Mouse (Mus musculus) urinary bladder, adult 2 months (tissue): ENCODE data around the gene Dbn1. TPM values are rescaled to one million over a fixed set of nuclear protein-coding genes. Genes with fewer than 3 reads are reported as not detected.

ENCODE experiments used
- DNase-seq: peaks from one replicate; pipeline ENCODE4 v3.0.0; 2022; ENCODE audit warnings: low spot score
- polyA plus RNA-seq: library from polyadenylated mRNA; depleted of rRNA; stranded (reverse); fragments of >200 nt; gene quantifications from 2 replicates; pipeline ENCODE4 v1.2.3, GENCODE M21; 2012; rRNA removed

The Dbn1 gene
- 43.0 and 45.3 TPM in 2 replicates for polyA plus RNA-seq

DNA sequence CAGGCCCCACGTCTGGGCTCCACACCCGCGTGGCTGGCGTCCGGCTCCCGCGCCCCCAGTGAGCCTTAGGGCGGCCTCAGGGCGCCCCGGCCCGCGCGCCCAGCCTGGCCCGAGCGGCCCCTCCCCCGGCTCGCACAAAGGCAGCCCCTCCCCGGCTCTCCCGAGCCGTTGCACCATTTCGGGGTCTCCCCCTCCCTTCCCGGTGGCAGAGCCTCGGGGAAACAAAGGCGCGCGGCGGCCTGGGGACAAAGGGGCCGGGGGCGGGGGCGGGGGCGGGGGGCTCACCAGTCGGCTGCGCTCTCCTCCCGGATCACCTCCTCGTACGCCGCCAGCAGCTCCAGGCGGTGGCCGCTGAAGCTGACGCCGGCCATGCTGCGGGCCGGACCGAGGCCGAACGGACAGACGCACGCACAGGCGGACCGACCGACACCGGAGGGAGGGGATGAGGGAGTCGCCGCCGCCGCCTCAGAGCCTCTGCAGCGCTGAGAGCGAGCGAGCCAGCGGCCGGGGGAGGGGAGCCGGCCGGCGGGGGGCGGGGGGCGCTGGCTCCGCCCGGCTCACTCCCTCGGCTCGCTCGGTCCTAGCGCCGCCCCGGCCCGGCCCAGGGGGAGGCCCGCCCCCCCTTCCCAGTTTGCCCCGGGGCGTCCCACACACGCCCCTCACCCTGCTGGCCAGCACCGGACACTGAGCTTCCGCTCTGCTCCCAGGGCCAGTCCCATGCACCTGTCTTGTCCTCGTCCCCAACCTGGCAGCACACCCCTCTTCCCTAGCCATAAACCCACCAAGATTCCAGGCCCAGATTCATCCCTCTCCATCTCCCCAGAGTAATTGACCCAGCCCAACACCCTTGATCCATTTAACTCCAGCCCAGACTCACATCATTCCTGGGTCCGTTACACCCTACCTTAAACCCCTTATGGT, at the start of gene Dbn1:
TSS of gene Dbn1 (minus strand) at position 534 of the 921 bp plus-strand sequence.
- DNase-seq = no peak

DNA sequence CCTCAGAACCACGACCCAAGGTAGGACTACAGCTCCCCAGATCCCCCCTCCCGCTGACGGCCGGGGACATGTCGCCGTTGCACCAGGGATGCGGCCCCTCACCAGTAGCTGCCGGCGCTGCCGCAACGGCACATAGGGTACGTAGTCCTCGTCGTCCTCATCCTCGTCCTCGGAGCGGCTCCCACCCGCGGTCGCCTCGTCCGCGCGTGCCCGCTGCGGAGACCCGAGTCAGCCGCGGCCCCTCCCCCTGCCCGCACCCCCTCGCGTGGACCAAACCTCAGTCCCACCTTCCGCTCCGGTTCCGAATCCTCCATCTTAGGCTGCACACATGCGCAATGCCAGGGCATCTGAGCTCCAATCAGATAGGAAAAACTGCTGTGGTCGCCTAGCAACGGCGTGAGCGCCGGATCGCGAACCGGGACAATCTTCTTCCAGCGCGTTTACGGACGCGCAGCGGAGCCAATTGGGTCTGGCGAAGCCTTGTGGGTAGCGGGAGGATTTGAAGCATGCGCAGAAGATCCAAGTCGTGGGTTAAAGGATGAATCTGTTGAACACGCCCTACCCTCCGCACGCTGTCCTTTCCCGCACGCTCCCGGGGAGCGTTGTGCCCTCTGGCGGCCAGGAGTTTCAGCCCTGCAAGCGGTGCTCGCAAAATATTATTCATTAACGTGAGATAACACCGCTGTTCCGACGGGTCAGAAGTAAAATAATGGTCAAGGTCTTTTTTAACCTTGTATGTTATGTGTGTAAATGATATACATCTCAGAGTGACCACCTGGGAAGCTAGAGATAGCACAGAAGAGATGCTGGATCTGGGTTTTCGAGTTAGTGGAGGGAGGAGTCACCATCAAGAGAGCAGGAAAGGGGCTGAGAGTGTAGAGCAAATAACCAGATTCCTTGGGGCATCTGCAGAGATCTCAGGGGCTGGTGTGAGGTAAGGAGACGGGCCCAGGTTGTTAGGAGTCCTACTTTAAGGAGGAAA, 48.6 kb upstream of the Dbn1 start, which contains the start of gene Ddx41:
TSS of gene Ddx41 (minus strand) at position 465 of the 982 bp plus-strand sequence.
- DNase-seq = peak; percentile 99

DNA sequence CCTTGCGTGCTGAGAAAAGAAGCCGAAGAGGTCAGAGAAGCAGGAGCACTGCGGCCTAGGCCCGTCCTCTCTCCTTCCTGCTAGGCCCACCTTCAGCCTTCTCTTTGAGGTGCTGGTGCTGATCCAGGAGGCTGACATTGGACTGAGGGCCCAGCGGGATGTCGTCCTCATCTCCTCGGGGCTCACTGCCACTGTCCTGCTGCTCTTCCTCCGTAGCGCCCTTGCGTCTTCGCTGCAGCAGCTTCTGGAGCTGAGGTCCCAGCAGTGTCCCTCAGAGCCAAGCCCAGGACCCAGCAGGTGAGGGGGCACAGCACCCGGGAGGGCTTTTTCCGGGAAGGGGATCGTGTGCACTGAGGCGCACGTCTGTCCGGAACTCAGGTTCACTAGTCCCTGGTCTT, 47.9 kb upstream of the Dbn1 start:
- DNase-seq = no peak

DNA sequence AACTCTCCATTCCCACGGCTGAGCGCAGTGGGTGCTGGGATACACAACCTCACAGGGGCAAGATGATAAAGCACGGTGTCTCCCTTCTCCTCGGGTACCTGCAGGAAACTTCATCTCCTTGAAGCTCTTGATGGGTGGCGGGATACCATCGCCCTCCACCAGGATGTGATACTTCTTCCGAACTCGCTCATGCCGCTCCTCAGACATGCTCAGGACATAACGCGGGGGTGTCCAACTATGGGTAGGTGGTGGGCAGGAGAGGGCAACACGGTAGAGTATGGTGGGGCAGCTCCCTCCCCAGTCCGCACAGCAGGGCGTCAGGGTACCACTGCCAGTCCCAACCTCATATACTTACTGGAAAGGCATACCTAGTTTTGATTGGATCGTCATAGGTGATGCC, 47.3 kb upstream of the Dbn1 start:
- DNase-seq = no peak

DNA sequence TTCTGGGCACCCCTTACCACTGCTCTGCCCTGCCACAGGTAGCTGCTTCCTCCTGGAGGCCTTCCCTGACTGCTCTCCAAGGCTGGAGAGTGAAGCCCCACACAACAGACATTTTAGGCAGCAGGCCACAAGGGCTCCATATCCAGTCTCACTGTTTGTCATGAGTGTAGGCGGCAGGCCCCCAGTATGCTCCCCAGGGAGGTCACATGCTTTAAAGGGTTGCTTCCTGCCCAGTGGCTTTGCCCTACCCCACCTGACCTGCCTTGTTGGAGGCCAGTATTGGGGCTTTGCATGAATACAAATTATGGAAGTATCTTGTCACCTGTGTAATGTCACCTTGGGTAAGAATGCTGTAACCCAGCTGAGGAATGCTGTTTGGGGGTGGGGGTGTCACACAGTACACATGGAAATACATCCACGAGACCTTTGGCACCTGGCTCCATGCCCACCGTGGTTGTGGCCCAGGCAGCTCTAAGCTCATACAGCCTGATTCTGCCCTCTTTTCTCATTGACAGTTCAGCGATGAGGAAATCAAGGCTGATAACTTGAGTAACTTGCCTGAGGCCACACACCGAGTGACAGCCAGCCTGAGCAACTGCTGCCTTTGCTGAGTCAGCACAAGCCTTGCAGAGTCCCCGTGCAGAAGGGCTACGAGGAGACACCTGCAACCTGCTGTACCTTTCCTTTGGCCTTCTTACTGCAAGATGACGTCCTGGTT, 41.4 kb upstream of the Dbn1 start, which contains the start of gene Dok3:
TSS of gene Dok3 (minus strand) at position 99 of the 718 bp plus-strand sequence.
- DNase-seq = no peak

DNA sequence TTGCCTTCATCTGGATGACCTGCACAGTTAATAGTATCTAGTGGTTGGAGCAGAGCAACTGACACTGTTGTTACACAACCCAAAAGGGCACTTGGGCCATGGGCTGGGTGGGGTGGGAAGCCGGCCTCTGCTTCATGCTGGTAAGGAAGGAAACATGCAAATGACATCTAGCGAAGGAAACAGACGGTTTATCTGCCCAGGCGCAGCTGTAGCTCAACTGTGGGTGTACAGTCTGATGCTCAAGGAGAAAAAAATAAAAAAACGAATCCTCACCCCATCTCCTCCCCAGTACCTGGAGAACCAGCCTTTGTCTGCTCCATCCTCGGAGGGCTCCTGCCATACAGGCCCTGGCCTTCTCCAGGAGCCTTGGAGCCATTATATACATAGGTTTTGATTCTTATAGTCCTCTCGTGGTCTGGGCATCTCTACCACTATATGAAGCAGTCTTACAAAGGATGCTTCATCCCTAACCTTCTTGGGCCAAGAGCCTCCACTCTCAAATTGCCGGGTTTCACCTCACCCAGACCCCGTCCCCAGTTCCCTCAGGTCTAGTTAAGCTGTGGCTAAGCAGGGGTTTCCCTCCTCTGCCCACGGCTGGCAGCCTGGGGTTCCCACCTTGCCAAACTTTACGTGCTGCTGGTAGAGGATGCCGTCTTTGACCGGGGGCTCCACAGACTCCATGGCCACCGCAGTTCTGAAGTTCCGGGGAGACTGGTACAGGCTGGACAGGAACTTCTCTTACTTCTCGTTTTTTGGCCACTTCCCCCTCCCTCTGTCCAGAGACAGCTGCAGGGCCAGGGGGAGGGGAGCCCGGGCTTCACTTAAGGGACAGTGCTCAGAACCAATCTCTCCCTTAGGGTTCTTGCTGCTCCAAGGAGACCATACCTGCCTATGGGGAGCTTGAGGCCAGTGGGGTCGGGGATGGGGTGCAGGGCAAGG, 40.2 kb upstream of the Dbn1 start:
- no peak for DNase-seq

DNA sequence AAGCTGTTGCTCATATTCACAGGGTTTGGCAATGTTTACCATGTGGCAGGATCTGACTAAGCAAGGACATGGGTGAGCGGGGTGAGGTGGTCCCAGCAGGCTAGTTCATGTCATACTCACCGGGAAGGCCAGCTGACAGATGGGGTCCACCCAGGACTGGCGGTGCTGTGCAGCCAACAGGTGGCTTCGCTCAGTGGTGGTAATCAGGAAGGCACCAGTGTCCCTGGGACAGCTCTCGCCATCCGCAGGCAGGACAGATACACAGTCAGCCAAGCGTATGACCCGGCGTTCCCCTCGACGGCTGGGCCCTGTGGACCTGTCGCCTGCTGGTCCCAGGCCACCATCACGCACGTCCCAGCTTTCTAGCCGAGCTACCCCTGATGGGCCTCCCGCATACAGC, 39.3 kb upstream of the Dbn1 start:
- DNase-seq = no peak

DNA sequence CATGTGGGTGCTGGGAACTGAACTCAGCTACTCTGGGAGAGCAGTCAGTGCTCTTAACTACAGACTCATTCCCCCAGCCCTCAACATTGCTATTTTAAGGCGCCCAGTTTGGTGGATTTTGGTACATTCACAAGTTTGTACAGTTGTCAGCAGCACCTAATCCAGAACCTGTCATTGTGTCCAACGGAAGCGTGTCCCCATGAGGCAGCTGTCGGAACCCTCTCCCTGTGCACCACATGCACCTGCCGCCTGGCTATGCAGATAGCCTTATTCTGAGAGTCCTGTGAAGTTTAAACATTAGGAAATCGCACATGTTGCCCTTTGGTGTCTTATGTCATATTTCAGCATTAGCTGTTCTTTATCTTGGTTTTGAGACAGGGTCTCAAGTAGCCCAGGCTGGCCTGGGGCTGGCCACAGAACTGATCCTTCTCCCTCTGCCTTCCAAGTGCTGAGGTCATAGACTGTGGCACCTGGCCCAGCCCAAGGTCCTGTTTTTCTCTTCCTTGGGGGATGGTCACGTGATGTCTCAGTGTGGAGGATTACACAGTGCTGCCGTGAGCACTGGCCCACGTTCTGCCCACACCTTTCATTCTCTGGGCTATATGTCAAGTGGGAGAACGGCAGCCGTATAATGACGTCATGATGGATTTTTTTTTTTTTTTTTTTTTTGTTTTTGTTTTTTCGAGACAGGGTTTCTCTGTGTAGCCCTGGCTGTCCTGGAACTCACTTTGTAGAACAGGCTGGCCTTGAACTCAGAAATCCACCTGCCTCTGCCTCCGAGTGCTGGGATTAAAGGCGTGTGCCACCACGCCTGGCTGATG, 38.0 kb upstream of the Dbn1 start:
- no peak for DNase-seq

DNA sequence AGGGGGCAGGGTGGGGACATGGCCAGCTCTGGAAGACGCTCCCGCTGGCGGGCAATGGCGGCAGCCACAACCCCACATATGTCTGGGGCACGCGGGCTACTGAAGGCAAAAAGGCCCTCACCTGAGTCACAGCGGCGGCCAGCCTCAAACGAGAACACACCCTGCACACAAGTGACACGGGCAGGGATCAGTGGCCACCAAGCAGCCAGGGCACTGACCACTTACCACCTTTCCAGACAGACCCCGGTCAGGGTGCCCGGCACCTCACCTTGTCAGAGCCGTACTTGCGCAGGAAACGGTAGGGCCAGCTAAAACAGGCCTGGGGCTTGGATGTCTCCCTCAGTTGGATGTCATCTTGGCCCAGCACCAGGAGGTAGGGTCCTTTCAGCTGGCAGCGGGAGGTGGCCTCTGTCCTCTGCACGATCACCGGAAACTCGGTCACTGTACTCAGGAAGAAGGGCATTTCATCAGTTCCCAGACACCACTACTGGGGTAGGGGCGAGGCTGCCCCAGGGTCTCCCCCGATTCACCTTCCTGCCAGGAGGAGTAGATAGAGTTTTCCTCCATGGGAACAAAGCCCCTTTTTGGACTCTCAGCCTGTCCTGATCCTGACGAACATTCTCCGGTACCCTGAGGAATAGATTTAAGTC, 36.2 kb upstream of the Dbn1 start:
- DNase-seq = no peak

DNA sequence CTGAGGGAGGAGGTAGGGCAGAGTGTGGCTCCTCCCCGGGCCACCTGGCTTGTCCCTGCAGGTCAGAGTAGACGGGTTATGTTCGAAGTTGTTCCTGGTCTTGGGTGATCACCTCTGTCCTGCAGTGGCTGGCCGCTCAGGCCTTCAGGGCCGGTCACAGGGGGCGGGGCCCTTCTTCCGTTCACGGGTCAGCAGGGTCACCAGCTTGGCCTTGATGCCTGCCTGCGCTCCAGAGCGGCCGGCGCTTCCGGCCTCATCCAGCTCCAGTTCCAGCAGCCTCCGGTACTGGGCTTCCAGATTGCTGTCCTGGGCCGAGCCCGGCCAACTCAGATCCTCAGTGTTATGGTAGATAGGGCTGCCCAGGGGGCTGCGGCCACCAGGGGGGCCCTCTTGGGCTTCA, 35.4 kb upstream of the Dbn1 start:
- DNase-seq = no peak

DNA sequence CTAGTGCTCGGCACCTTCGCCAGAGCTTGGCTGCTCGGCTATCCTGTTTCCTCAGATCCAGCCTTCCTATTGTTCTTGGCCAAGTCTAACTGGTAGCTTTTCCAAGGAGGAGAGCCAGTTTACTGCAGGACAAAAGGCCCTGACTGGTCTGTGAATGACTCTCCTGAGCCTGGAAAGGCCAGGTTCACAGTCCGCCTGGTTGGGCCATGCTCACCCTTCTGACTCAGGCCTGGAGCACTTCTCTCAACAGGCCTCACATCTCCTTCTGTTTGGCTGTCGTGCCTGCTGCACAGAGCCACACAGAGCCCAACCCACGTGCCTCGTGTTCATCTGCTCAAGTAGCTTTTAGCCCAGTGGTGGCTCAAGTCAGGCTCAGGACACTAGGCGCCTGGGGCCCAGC, 34.8 kb upstream of the Dbn1 start:
- no peak for DNase-seq

DNA sequence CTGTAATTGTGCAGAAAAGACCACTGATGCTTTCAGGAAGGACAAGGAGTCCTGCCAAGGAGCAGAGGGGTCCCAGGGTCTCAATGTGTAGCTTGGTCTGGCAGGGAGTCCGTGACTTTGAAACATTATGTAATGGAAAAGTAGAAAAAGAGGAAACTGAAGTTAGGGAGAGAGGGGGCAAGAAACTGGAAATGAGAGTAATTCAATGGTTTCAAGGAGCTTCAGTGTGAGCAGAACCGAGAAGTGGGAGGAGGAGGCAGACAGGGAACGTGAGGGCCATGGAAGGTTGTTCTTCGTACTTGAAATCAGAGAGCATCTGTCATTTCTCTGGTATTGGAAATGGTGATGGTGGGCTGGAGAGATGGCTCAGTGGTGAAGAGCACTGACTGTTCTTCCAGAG, 31.7 kb upstream of the Dbn1 start:
- no peak for DNase-seq

DNA sequence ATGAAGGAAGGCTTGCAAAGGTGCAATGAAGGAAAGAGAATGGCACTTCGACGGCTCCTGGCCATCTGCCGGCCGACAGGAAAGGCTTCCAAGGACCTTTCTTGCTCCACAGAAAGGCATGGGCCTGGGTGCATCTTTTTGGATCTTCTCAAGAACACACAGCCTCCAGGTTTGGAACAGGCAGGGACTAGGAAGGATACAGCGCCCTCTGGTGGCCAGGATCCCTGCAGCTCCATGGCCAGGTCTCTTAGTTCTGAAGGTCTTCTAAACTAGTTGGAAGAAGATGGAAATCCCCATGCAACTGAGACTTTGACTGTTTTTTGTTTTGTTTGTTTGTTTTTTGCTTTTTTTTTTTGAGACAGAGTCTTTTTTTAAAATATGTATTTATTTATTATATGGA, 29.0 kb upstream of the Dbn1 start:
- DNase-seq = peak; percentile 83

DNA sequence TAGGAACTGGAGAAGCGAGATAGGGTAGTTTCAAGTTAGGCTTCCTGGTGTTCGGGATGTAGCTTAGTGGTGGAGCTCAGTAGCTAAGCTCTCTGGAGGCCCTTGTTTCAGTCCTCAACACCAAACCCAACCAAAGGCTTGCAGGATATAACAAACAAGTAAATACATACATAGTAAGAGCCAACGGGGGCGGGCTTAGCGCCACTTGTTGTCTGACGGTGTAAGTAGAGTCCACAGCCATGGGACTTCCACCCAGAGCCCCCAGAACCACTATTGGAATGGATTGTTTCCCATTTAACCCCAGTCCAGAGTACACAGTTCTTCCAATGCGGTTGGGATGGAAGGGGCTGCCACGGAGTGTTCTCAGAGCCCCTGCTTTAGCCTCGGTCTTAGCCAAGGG, 25.9 kb upstream of the Dbn1 start:
- no peak for DNase-seq

DNA sequence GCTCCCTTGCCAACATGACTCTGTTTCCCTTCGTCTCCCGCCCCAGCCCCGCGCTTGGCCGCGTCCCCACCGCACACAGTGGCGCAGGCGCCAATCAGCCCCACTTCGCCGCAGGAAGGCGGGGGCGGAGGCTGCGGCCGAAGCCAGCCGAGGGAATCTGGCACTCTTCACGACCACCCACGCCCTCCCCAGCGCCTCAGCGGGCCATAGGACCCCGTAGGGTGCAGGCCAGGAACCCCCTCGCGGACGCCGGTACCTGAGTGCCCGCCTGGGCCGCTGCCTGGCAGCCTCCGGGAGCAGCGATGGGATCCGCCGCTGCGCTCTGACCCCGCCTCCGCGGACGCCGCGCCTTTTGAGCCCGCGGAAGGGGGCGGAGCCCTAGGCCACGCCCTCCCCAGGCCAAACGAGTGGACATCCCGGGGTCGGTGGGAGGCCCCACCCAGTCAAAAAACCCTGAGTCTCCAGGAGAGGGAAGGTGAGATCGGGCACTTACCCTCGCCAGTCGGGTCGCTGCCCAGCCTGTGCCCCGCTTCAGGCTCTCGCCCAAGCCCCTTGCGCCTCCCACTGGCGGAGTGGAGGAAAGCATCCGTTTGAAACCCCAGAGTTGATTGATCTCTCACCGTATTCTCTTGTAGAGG, 25.3 kb upstream of the Dbn1 start, which contains the start of gene Pdlim7:
TSS of gene Pdlim7 (minus strand) at position 566 of the 638 bp plus-strand sequence.
- DNase-seq = peak; percentile 97

DNA sequence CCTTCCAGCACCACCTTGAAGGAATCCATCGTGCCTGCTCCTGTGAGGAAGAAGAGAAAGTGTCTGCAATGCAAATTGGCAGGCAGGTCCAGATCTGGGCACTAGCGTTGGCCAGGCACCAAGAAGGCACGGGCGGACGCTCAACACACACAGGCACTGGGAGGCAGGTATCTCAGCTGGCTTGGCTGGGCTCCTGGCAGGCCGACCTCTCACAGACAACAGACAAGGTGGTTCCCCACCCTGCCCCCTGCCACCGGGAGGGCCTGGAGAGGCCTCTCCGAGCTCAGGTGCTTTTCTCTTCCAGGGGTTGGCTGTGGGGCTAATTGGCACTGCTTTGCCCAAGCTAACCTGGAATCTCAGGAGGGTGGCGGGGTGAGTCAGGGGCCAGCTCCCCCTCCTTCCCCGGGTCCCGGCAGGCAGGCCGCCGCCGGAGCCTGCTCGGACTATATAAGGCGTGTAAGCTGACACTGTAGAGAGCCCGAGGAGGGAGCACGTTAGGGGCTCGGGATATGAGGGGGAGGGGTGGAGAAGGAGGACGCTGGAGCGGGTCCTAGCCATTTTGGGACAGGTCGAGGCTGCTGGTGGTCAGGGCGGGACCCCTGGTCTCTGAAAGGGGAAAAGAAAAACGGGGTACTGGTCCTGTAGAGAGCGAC, 24.6 kb upstream of the Dbn1 start:
- peak; percentile 71 for DNase-seq

DNA sequence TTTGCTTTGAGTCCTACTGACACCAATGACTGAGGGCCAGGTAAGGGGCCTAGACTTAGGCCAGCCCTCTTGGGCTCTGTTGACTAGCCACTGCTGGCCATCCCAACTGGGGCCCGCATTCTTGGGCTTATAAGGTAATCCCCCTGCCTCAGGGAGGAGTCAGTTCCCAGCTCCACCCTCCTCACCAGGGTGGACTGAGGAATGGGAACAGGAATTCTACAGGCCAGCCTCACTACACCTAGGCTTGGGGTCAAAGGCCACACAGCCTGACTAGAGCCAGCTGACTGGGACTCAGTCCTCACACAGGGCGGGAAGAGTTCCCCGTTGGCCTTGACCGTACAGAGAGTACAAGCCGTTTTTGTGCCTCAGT, 23.6 kb upstream of the Dbn1 start:
- DNase-seq = no peak
